Mouse (Mus musculus): ENCODE data around the gene Zfp217. TPM values are rescaled to one million over a fixed set of nuclear protein-coding genes. Genes with fewer than 3 reads are reported as not detected.

Gene Zfp217
- total RNA-seq (2014; rRNA removed; ENCODE audit: low replicate concordance) (9.8 and 10.1 TPM in 2 replicates), polyA plus RNA-seq (2015; fragmentation: Nextera tagmentation; extraction: Ambion mirVana) (1.9 and 2.1 TPM in 2 replicates)

- H3K9ac ChIP-seq (replicated peaks; ENCODE audit: low read depth, low read length), result no peak within 1 kb of the TSS
- H3K27ac ChIP-seq (ENCODE audit: low read depth), result peak within 1 kb of the TSS; percentile 79
- peak within 1 kb of the TSS; percentile 22 for H3K4me2 ChIP-seq (ENCODE audit: low read depth, low read length)
- H3K27me3 ChIP-seq (ENCODE audit: control insufficient read depth, insufficient read depth, low read length), result no peaks in the 10 kb centered on the region
- TF ChIP-seq CTCF (IDR thresholded peaks at IDR 0.05; ENCODE audit: low read depth), result peak; percentile 36
- 0 out of 2 replicates have a peak, but pooled peaks have one; percentile 46 for TF ChIP-seq EP300 (IDR thresholded peaks at IDR 0.05; ENCODE audit: low read depth)
- no peaks in the 10 kb centered on the region for H3K36me3 ChIP-seq (replicated peaks; ENCODE audit: control insufficient read depth, insufficient read depth, low read length)
- ATAC-seq (ENCODE audit: insufficient read depth, low read depth) (peak; percentile 94), DNase-seq (ENCODE audit: low spot score) (peak; percentile 94)
- H3K4me1 ChIP-seq (ENCODE audit: control insufficient read depth, insufficient read depth), result peaks cover 14% of the 10 kb centered on the region
- H3K9me3 ChIP-seq (replicated peaks; ENCODE audit: control insufficient read depth, low read length), result no peaks in the 10 kb centered on the region
- peak within 1 kb of the TSS; percentile 28 for H3K4me3 ChIP-seq (ENCODE audit: low read depth, low read length)
- 21% methylated on average over 14 of the region's 14 CpGs for WGBS
These were observed at the start of gene Zfp217 for GRCm38 (mm10) chr2:170147661-170148153. Gene Zfp217, minus strand, starts transcription at chr2:170148103.

DNA sequence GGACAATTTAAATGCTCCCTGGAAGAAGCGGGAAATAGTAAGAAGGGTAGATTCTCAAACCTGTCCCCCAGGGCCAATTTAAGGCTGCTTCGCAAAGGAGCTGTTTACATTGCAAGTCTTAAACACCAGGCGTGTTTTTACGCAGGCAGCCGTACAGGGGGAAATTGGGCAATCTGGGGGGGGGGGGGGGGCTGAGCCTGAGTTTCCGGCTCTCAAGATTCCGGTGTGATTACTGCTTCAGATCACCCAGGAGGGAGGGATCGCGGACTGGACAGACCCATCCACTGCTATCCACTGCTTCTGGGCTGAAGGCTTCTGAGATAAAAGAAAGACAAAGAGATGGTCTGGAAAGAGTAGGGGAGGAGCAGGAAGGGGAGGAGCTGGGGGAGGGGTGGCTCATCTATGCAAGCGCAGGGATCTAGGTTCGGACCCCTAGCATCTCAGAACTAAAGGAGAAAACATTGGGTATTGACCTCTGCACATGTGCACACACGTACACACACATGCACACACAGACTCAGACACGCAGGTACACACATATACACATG, 47.7 kb upstream of the Zfp217 start:
- Histone ChIP-seq H3K4me1 (ENCODE audit: control insufficient read depth, insufficient read depth) (no peaks in the 10 kb centered on the region), H3K27me3 (ENCODE audit: control insufficient read depth, insufficient read depth, low read length) (no peaks in the 10 kb centered on the region), H3K9ac (replicated peaks; ENCODE audit: low read depth, low read length) (no peak overlapping the region), H3K4me3 (ENCODE audit: low read depth, low read length) (no peak overlapping the region), H3K36me3 (replicated peaks; ENCODE audit: control insufficient read depth, insufficient read depth, low read length) (no peaks in the 10 kb centered on the region), H3K27ac (ENCODE audit: low read depth) (no peak overlapping the region), H3K9me3 (replicated peaks; ENCODE audit: control insufficient read depth, low read length) (no peaks in the 10 kb centered on the region), H3K4me2 (ENCODE audit: low read depth, low read length) (no peak overlapping the region)
- ATAC-seq (ENCODE audit: insufficient read depth, low read depth), result no peak
- 85% methylated on average over 13 of the region's 13 CpGs for WGBS
- TF ChIP-seq EP300 (IDR thresholded peaks at IDR 0.05; ENCODE audit: low read depth) (no peak), CTCF (IDR thresholded peaks at IDR 0.05; ENCODE audit: low read depth) (no peak)
- no peak for DNase-seq (ENCODE audit: low spot score)

DNA sequence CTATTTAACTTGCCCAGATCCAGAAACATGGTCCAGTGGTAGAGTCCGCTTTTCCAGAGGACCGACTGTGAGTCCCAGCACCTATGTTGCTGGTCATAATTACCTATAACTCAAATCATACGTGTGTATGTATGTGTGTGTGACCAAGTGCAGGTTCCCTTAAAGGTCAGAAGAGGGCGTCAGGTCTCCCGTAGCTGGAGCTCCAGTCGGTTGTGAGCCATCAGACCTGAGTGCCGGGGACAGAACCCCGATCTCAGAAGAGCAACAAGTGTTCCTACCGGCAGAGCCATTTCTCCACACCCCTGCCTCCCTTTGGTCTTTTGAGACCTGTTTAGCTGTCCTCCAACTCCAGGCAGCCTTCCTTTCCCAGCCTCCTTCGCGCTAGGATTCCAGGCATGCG, 46.9 kb upstream of the Zfp217 start:
- Histone ChIP-seq H3K9ac (replicated peaks; ENCODE audit: low read depth, low read length) (no peak overlapping the region), H3K9me3 (replicated peaks; ENCODE audit: control insufficient read depth, low read length) (no peaks in the 10 kb centered on the region), H3K4me2 (ENCODE audit: low read depth, low read length) (no peak overlapping the region), H3K27me3 (ENCODE audit: control insufficient read depth, insufficient read depth, low read length) (no peaks in the 10 kb centered on the region), H3K4me1 (ENCODE audit: control insufficient read depth, insufficient read depth) (no peaks in the 10 kb centered on the region), H3K36me3 (replicated peaks; ENCODE audit: control insufficient read depth, insufficient read depth, low read length) (no peaks in the 10 kb centered on the region), H3K4me3 (ENCODE audit: low read depth, low read length) (no peak overlapping the region), H3K27ac (ENCODE audit: low read depth) (no peak overlapping the region)
- TF ChIP-seq CTCF (IDR thresholded peaks at IDR 0.05; ENCODE audit: low read depth), result no peak
- TF ChIP-seq EP300 (IDR thresholded peaks at IDR 0.05; ENCODE audit: low read depth), result no peak
- WGBS, result 91% methylated on average over 12 of the region's 12 CpGs
- ATAC-seq (ENCODE audit: insufficient read depth, low read depth), result no peak
- DNase-seq (ENCODE audit: low spot score), result no peak

DNA sequence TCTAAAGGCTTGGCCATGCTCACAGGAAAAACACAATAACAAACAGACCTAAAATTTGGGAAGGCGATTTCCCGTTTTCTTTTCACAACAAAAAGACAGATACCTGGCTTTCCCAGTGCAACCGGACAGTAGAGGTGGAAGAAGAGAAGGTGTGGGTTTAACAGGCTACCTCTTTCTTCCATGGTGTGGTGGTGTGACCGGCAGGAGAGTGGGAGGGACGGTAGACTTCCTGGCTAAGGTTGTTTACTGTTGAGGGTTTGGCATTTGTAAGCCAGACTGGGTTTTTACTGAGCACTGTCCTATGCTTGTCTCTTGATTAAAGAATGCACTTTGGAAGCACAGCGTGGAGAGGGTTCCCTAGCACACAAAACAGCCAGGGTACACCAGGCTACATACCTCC, 45.9 kb upstream of the Zfp217 start:
- Histone ChIP-seq H3K27ac (ENCODE audit: low read depth) (no peak overlapping the region), H3K9ac (replicated peaks; ENCODE audit: low read depth, low read length) (no peak overlapping the region), H3K4me3 (ENCODE audit: low read depth, low read length) (peak overlapping the region; percentile 16; the same call in 1 of the 2 replicates), H3K27me3 (ENCODE audit: control insufficient read depth, insufficient read depth, low read length) (no peaks in the 10 kb centered on the region), H3K9me3 (replicated peaks; ENCODE audit: control insufficient read depth, low read length) (no peaks in the 10 kb centered on the region), H3K4me1 (ENCODE audit: control insufficient read depth, insufficient read depth) (no peaks in the 10 kb centered on the region), H3K4me2 (ENCODE audit: low read depth, low read length) (peak overlapping the region; percentile 47), H3K36me3 (replicated peaks; ENCODE audit: control insufficient read depth, insufficient read depth, low read length) (no peaks in the 10 kb centered on the region)
- 47% methylated on average over 6 of the region's 6 CpGs for WGBS
- no peak for ATAC-seq (ENCODE audit: insufficient read depth, low read depth)
- DNase-seq (ENCODE audit: low spot score), result no peak
- TF ChIP-seq CTCF (IDR thresholded peaks at IDR 0.05; ENCODE audit: low read depth) (no peak), EP300 (IDR thresholded peaks at IDR 0.05; ENCODE audit: low read depth) (no peak)

GRCm38 (mm10) chr2:170193211-170193610, 45.3 kb upstream of the Zfp217 start:
- DNase-seq (ENCODE audit: low spot score), result no peak
- no peak for ATAC-seq (ENCODE audit: insufficient read depth, low read depth)
- peak overlapping the region; percentile 62 for H3K27ac ChIP-seq (ENCODE audit: low read depth)
- TF ChIP-seq EP300 (IDR thresholded peaks at IDR 0.05; ENCODE audit: low read depth) (no peak), CTCF (IDR thresholded peaks at IDR 0.05; ENCODE audit: low read depth) (no peak)
- H3K9ac ChIP-seq (replicated peaks; ENCODE audit: low read depth, low read length), result 0 out of 2 replicates have a peak overlapping the region, but pooled peaks have one; percentile 3
- peak overlapping the region; percentile 47 for H3K4me2 ChIP-seq (ENCODE audit: low read depth, low read length)
- no peaks in the 10 kb centered on the region for H3K4me1 ChIP-seq (ENCODE audit: control insufficient read depth, insufficient read depth)
- H3K9me3 ChIP-seq (replicated peaks; ENCODE audit: control insufficient read depth, low read length), result no peaks in the 10 kb centered on the region
- WGBS, result 11% methylated on average over 10 of the region's 10 CpGs
- no peaks in the 10 kb centered on the region for H3K27me3 ChIP-seq (ENCODE audit: control insufficient read depth, insufficient read depth, low read length)
- H3K36me3 ChIP-seq (replicated peaks; ENCODE audit: control insufficient read depth, insufficient read depth, low read length), result no peaks in the 10 kb centered on the region
- peak overlapping the region; percentile 16; the same call in 1 of the 2 replicates for H3K4me3 ChIP-seq (ENCODE audit: low read depth, low read length)

Data from heart, postnatal 0 days (tissue).